Mouse (Mus musculus) urinary bladder, postnatal 14 days (tissue): Measurements from ENCODE around the gene Crtap.
A peak's percentile ranks its signal among the peaks of the same experiment; 100 is the strongest.
"Not testable (repeated sequence)": the region's sequence is repeated elsewhere in the genome, so short reads cannot be mapped to it uniquely, and the experiment has no call there.

Experiments
- DNase-seq: peaks from one replicate; pipeline ENCODE4 v3.0.0; 2021; ENCODE audit warnings: low spot score

Crtap gene

DNA sequence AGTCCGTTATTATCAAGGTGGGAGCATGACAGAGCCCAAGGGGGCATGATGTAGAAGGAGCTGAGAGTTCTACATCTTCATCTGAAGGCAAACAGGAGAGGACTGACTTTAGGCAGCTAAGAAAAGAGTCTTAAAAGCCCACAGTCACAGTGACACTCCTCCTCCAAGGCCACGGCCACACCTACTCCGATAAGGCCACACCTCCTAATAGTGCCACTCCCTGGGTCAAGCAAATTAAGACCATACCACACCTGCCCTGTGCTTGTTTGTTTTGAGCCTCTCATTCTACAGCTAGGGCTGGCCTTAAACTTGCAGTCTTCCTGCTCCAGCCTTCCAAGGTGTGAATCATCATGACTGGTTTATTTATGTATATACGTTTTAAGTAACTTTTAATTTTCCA is 4.8 kb upstream of the Crtap start:
- no peak for DNase-seq

DNA sequence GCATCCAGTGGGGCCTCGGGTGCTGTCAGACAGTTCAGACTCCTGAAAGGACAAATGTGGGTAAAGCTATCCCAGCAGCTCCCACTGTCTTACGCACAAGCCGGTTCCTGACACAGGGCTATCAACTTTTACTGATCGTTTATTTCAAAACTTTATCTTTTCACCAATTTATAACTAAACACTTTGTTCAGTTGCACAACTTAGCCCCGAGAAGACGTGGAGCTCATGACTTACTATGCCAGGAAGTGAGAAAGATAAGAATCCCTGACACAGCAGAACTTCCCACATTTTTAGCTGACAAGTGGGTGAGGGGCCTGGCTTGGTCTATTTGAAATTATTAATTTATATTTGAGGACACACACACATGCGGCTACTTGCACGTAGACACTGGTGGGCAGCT is 4.2 kb upstream of the Crtap start:
- DNase-seq, result no peak

DNA sequence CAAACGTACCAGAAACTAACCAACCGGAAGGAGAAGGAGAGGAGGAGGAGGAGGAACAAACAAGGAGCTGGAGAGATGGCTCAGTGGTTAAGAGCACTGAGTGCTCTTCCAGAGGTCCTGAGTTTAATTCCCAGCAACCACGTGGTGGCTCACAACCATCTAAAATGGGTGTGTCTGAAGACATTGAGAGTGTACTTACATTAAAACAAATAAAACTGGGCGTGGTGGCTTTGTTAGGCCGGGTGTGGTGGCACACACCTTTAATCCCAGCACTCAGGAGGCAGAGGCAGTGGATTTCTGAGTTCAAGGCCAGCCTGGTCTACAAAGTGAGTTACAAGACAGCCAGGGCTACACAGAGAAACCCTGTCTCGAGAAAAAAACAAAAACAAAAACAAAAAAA is 3.7 kb upstream of the Crtap start:
- DNase-seq, result not testable (repeated sequence)

DNA sequence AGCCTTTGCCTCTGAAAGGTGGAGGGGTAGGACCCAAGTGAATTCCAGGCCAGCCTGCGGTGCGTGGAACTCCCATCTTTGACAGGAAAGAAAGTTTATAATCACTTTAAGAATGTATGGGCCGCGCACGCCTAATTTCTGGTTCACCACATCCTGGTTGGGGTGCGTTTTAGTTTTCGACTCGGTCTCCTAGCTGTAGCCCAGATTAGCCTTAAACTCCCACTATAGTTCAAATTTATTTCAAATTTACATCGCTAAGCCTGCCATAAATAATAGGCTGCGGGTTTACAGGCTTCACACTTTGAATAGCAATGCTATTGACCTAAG is 237 bp upstream of the Crtap start:
- no peak for DNase-seq

DNA sequence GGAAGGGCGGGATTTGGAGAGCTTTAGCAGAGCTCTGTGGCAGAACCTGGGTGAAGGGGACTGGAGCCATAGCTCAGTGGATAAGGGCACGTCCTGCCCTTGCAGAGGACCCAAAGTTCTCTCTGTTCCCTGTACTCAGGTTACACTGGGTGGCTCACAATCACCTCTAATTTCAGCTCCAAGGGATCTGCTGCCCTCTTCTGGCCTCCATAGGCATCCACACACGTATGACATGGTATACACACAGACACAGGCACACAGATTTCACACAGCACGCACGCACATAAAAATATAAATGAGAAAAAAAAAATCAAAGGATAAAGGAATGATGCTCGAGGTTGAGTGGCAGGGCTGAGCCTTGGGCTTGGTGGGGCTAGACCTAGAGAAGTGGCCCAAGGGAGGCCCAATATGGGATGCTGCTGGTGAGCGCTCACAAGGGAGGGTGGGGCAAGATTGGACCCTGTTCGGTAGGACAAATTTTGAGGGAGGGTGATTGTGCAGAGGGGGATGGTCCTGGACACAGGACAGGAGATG is 1.0 kb downstream of the Crtap start:
- DNase-seq, result no peak

DNA sequence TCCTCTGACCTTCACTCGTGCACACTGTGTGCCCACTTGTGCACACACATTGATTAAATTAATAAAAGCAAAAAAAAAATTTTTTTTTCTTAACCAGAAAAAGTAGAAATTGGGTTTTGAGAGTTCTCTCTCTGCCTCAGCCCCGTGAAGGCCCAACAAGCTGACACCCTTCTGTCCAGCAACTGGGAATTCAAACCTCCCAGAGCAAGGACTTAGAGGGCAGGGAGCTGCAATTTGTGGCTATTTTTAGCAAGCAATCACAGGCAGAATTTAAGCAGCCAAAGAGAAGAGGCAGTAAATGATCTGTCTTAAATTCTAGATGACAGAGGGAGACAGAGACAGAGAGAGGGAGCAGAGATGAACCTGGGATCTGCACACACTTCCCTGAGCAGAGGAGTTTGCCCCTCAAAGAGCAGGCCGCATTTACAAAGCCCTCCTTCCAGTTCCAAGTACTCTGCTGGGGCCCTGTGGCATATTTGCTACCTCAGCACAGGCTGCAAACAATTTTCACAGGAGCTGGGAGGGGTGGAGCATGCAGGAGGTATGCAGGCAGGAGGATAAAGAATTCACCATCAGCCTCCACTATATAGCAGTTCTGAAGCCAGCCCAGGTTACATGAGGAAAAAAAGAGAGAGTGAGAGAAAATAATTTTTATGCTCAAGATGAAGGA is 1.6 kb downstream of the Crtap start:
- no peak for DNase-seq

DNA sequence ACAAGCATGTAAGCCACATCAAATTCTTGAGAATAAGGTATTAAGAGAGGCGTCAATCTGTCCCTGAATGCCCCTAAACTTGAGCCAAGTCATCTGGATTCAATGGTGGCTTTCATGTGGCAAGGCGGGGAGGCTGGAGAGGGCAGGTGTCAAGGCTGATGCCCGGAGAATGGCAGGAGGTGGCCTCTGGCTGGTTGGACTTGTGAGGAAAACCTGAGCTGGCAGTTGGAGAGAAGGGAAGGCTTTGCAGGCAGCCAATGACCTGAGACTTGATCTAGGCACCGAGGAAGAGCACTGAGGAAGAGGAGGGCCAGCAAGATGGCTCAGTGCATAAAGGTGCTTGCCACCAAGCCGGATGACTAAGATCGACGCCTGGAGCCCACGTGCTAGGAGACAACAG is 2.2 kb downstream of the Crtap start:
- no peak for DNase-seq

DNA sequence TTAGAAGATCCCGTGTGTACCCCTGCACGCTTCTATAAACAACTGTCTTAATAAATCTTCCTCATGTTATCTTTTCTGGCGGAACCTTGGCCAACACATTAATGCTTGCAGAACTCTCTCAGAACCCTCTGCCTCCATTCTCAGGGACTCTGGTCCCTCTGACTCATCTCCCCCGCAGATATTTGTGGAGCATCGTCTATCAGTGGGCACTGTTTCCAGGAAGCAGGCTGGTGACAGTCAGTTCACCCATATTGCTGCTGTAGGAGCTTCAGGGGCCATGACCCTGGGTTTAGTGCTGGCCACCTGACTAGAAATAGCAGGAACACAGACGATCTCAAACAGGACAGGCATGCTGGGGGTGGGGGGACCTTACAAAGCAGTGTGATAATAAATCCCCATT is 3.4 kb downstream of the Crtap start:
- DNase-seq, result no peak

DNA sequence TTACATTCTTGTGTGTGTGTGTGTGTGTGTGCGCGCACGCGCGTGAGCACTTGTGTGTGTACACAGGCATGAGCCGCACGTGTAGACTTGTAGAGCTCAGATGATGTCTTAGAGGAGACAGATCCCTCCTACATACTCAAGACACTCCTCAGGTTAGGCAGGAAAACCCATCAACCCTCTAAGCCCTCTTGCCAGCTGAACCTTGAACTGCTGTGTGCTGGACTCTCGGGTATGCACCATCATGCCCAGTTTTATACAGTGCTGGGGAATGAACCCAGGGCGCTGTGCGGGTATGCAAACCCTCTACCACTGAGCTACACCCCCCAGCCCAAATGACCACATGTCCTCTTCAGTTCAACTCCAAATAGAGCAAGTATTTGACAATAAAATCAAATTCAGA is 5.3 kb downstream of the Crtap start:
- DNase-seq, result no peak

DNA sequence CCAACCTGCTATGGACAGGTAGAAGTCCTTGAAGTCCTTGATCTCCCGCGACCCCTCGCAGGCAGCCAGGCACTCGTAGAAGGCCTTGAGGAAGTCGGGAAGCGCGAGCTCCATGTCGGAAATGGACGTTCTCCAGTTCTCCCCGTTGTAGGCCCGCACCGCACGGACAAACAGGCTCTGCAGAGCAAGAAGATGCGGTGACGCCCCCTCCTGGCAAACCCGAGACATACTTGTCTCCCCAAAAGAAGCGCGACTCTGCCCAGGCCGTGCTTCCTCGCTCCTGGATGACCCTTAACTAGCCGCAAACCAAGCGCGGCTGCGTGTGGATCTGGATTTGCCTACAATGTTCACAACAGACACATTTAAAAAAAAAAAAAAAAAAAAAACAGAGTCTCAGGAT is 5.8 kb downstream of the Crtap start:
- DNase-seq, result no peak

DNA sequence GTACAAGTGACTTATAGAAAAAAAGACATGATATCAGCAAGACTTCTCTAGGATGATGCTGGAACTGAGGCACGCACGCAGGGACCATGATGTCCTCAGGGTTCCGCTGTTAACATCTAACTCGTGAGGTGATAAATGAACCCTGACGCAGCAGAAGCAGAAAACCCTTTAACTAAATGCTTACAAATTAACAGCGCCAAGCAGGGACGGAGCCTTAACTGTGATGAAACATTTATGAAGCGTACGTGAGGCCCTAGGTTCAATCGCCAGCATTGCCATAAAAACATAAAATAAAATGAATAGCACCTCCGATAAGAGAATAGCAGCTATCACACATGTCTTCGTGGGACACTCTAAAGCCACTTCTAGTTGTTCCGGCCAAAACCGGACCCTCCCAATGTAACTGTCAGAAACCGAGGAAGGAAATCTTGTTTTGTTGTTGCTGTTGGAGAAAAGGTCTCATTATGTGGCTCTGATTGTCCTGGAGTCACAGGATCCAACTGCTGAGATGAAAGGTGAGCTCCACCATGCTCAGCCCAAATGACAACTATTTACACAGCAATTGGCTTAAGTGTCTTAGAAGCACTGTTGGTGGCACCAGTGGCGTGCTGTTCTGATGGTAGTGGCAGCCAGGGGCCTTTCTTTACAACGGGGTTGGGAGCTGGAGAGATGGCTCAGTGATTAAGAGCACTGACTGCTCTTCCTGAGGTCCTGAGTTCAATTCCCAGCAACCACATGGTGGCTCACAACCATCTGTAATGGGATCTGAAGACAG is 7.4 kb downstream of the Crtap start:
- no peak for DNase-seq

DNA sequence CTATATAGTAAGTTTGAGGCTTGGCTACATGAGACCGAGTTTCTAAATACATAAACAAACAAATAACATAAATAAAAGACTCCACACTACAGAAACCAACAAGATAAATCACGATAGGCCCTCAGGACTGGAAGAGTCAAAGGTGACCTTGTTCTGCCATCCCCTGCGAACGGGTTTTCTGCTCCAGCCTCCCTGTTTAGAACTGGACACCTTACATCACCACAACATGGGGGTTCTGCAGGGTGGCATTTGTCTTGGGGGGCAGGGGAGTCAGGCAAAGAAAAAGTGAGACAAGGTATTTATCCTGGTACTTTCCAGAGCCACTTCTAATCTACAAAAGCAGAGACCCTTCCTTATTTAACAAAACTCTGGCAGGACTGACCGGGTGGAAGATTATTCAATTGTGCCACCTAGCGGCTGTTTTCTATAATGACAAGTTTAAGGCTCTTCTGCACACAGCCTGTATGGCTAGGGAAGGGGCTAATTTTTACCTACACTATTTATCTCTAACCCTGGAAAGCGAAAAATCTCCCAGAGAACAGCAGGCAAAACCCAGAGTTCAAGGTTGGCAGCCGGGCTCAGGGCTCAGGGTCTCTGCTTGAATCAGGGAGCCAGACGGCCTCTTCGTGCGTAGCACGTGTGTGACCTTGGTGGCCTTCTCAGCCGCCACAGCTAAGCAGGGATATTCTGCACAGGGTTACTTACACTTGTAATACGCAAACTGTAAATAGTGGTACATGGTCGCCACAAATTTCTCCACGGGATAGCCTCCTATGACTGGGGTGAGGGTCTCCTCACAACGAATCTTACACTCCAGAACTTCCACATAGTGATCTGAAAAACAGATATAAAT is 9.4 kb downstream of the Crtap start:
- DNase-seq, result no peak

DNA sequence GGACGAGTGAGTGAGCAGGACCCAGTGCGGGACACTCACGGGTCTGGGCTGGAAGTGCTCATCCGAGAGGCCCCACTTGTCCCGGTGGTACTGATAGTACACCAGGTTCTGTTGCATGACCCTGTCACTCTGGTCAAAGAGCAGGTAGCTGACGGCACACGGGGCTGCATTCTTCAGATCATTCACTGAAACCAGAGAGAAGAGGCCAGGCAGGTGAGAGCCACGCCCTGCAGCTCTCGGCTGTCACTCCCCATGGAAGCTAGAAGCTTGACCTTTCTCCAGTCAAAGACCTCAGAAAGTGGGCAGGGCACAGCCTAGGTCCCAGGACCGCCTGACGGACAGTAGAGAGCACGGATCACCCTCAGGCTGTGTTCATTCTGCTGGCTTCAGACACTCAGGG is 10.6 kb downstream of the Crtap start:
- no peak for DNase-seq

DNA sequence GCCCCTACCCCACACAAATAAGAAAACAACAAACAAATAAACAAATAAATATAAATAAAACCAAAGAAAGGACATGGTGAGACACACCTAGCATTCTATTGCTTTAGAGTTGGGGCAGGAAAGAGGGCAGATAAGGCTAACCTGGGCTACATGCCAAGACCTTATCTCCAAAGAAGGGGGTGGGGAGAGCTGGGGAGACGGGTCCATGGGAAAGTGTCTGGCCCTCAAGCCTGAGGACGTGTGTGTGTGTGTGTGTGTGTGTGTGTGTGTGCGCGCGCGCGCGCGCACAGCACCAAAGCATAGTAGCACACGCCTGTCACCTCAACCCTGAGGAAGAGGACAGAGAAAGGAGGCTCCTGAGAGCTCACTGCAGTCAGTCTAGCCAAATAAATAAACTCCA is 13.3 kb downstream of the Crtap start:
- DNase-seq, result no peak

DNA sequence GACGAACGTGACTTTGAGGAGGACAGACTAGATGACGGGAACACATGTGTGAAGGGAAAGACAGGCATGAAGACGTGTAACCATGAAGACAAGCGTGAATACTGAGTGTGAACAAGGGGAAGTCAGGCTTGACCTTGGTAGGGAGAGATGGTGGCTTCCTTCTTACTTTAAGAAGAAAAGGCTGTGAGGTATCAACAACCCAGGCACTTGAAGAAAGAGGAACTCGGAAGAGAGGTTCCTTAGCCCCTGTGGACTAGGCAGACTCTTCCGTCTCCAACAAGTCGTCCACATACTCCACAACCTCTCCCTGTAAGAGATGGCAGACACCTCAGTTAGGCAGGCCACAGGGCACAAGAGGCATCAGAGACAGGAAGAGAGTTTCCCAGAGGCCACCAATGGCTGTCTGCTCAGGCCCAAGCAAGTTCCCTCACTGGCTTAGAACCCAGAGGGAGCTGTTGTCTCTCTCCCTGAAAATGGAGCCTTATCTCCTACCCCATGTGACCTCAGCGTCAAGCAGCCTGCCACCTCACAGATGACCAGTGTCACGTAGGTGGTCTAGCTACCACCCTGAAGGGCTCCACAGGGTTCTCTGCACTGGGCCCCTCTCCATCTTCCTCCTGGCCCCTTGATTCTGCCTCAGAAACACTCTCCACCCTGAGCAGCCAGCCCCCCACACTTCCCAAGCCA is 15.1 kb downstream of the Crtap start:
- no peak for DNase-seq

DNA sequence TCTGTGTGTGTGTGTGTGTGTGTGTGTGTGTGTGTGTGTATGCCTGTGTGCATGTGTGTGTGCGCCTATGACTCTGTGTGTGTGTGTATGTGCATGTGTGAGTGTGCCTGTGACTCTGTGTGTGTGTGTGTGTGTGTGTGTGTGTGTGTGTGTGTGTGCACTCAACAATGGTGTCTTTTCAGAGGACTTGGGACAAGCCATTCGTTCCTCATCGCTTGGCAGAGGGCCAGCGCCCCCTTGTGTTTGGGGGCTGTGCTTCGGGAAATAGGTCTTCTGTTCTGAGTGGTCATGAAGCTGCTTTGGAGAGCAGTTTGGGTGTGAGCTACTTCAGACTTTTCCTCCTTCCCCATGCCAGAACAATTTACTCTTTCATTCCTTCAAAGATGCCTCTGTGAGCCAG is 18.8 kb downstream of the Crtap start:
- not testable (repeated sequence) for DNase-seq

DNA sequence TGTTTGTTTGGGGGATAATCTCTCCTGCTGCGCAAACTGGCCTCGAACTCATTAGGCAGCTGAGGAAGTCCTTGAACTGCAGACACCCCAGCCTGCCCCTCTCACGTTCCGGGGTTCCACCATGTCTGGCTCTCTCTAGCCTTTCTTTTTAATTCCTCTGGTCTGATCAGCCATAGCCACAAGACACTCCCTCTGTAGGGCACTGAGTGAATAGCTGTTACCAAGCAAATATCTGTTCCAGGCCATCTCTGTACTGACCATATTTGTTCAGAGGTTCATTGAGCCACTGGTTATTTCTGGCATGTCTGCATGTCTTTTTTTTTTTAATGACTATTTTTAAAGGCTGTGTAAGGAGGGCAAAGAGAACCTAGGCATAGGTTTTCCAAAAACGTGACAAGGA is 21.1 kb downstream of the Crtap start:
- not testable (repeated sequence) for DNase-seq

DNA sequence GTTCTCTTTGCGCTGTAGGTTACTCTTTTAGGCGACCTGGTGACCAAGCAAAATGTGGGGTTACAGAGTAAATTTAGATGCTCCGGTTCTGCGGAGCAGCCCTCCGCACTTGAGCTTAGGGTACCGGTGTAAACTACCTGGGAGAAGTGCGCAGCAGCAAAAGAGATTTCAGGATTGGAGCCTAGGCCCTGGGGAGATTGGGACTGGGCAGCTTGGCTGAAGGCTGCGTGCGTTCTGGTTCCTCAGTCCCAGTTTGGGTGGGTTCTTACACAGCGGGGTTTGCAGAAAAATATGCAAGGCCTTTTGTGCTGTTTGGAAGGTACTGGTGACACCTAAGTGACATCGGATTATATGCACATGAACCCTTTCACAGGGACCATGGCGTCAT is 22.0 kb downstream of the Crtap start:
- no peak for DNase-seq

DNA sequence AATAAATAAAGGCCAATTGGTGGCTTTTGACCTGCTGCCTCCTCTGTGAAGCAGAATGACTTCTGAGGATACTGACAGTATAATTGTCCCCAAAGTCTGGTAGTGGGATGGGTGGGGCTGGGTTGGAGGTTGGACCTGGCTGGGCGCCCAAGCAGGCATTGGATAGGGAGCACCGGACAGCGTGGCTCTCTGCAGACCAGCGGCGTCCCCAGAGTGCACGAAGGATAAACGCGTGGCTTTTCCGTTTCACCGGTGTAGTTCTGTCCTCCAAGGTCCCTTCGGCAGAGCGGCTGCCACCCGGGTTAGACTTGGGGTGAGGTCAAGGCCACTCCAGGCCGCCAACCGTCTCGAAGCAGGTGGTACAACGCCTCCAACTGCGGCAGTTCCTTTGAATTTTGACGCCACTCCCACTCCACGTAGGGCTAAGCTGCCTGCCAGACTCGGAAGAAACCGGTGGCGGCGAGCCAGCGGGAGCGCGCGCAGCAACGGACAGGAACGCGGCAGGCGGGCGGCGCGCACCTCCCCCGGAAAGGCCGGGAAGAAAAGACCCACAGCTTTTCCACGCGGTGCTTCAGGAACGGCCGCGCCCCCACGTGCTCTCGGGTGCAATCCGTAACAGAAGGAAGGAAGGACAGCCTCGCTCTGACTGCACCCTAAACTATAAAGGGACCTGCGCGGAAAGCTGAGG is 22.5 kb downstream of the Crtap start:
- DNase-seq, result peak; percentile 84

DNA sequence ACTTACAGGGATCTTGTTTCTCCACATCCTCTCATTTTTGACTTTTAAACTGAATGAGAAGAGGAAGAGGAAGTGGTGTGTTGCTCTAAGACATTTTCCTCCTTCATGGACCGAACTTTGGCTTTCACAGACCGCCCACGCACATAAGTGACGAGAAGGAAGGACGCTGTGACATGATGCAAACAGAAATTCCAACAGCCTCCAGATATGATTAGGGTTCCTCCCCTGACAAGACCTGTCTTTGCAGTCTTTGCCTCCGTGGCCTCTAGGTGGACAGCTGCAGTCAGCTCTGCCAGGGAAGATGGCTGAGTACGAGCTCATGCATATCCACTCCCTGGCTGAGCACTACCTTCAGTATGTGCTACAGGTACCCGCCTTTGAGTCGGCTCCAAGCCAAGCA is 60.6 kb downstream of the Crtap start, which contains the start of gene Bcl2a1c:
TSS of gene Bcl2a1c (plus strand) at position 281 of the 400 bp plus-strand sequence.
- not testable (repeated sequence) for DNase-seq

DNA sequence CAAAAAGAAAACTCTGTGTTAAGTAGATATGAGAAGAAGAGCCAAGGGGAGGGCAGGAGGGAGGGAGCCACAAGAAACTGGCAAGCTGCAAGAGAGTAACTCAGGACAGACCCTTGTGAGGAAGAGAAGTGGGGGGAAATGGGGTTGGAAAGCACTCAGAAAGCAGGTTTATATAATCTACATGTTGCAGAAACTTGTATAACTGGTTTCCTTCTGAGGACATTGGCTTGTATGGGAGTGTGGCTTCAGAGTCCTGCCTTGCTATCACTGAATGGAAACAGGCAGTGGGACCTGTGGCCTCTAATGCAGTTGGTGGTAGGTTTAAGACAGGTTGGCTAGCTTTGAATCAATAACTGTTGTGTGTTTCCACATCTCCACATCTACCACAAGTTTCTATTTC is 62.1 kb downstream of the Crtap start:
- not testable (repeated sequence) for DNase-seq
